Mouse (Mus musculus) neural tube, embryonic 11.5 days (tissue): ENCODE results near the gene Pmpca. TPM values are rescaled to one million over a fixed set of nuclear protein-coding genes. Genes with fewer than 3 reads are reported as not detected.

Source experiments
- ATAC-seq: fragments of 200-750 bp; cut with Nextera tagmentation; 2 replicates; pipeline ENCODE4 v1.8.0; 2017; ENCODE audit warnings: moderate number of reproducible peaks, mild to moderate bottlenecking, moderate TSS enrichment, moderate library complexity; ENCODE audit not compliant: insufficient read depth, low FRiP score, low TSS enrichment
- DNase-seq: peaks from one replicate; pipeline ENCODE4 v3.0.0-alpha.2; 2015; ENCODE audit warnings: low spot score
- H3K27ac ChIP-seq: fragments of 300-500 bp; sonication (generic); 2 replicates; pipeline ENCODE4 v1.5.1; 2014; ENCODE audit warnings: low read depth, mild to moderate bottlenecking, low read length
- H3K27me3 ChIP-seq: fragments of 300-500 bp; sonication (generic); 2 replicates; pipeline ENCODE4 v1.6.1; 2014; ENCODE audit warnings: mild to moderate bottlenecking, low read length, mixed read lengths; ENCODE audit not compliant: control insufficient read depth, insufficient read depth
- H3K36me3 ChIP-seq: fragments of 300-500 bp; sonication (generic); 2 replicates; pipeline ENCODE4 v1.6.1; 2014; ENCODE audit warnings: mild to moderate bottlenecking, low read length, moderate library complexity, mixed read lengths; ENCODE audit not compliant: control insufficient read depth, insufficient read depth
- H3K4me1 ChIP-seq: fragments of 300-500 bp; sonication (generic); 2 replicates; pipeline ENCODE4 v1.6.1; 2014; ENCODE audit warnings: low read length, mixed read lengths; ENCODE audit not compliant: control insufficient read depth, insufficient read depth
- H3K4me2 ChIP-seq: fragments of 300-500 bp; sonication (generic); 2 replicates; pipeline ENCODE4 v1.6.1; 2014; ENCODE audit warnings: low read depth, mild to moderate bottlenecking, moderate library complexity
- H3K4me3 ChIP-seq: fragments of 300-500 bp; sonication (generic); 2 replicates; pipeline ENCODE4 v1.5.1; 2014; ENCODE audit warnings: low read depth, low read length
- H3K9ac ChIP-seq: fragments of 300-500 bp; sonication (generic); 2 replicates; pipeline ENCODE4 v1.6.1; 2014; ENCODE audit warnings: mild to moderate bottlenecking, low read length
- H3K9me3 ChIP-seq: fragments of 300-500 bp; sonication (generic); 2 replicates; pipeline ENCODE4 v1.6.1; 2016; ENCODE audit warnings: low read length; ENCODE audit not compliant: control insufficient read depth
- WGBS: fragments of 180-500 bp; shearing (Covaris S2); extraction: QIAGEN DNeasy Blood & Tissue Kit; methylation state at CpG from one replicate; pipeline ENCODE4 v1.1.7; 2014; 5-methylcytosine and 5-hydroxymethylcytosine counted together
- polyA plus RNA-seq: library from polyadenylated mRNA; unstranded; fragments of >200 nt; fragmentation: Nextera tagmentation; extraction: Ambion mirVana; gene quantifications from 2 replicates; pipeline ENCODE4 v1.2.1, GENCODE M21; 2014

Gene Pmpca
- polyA plus RNA-seq, 1 experiment from 2014 or later = 117 TPM

GRCm38 (mm10) chr2:26388682-26389153 lies 421 bp upstream of the Pmpca start:
- ATAC-seq (peak; percentile 60; the same call in 1 of the 2 replicates), DNase-seq (peak; percentile 31)
- Histone ChIP-seq H3K27ac (peak overlapping the region; percentile 62), H3K9me3 (no peaks in the 10 kb centered on the region), H3K9ac (peak overlapping the region; percentile 92), H3K4me2 (peak overlapping the region; percentile 99), H3K36me3 (peaks cover 38% of the 10 kb centered on the region), H3K4me1 (peaks cover 10% of the 10 kb centered on the region; the same call in 1 of the 2 replicates), H3K27me3 (no peaks in the 10 kb centered on the region), H3K4me3 (peak overlapping the region; percentile 93)
- under 1% methylated on average over 45 of the region's 45 CpGs for WGBS

- Histone ChIP-seq H3K9me3 (no peaks in the 10 kb centered on the region), H3K27ac (no peak overlapping the region), H3K27me3 (no peaks in the 10 kb centered on the region), H3K4me1 (peaks cover 10% of the 10 kb centered on the region; the same call in 1 of the 2 replicates), H3K4me3 (no peak overlapping the region), H3K4me2 (no peak overlapping the region), H3K36me3 (peaks cover 43% of the 10 kb centered on the region), H3K9ac (no peak overlapping the region)
- WGBS = 78% methylated on average over 3 of the region's 3 CpGs
- ATAC-seq = no peak
- DNase-seq = no peak
Measured at GRCm38 (mm10) chr2:26390954-26391353, 1.8 kb downstream of the Pmpca start.

DNA sequence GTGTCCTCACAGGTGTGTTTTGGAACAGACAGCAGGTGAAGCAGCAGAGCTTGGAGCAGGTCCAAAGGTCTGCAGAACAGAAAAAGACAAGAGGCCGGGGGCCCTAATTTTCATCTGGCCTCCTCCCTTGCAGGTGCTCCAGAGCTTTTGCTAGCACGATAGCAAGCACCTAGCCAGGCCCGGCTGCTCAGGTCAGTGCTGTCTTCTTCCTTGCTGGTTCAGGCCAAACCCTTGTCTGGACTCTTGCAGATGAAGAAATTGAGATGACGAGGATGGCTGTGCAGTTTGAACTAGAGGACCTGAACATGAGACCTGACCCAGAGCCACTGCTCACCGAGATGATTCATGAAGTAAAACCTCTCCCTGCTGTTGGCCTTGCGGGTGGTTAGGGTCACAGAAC lies 2.5 kb downstream of the Pmpca start:
- Histone ChIP-seq H3K4me3 (no peak overlapping the region), H3K4me1 (peaks cover 10% of the 10 kb centered on the region; the same call in 1 of the 2 replicates), H3K27me3 (no peaks in the 10 kb centered on the region), H3K4me2 (no peak overlapping the region), H3K9ac (no peak overlapping the region), H3K9me3 (no peaks in the 10 kb centered on the region), H3K27ac (no peak overlapping the region), H3K36me3 (peaks cover 47% of the 10 kb centered on the region)
- 91% methylated on average over 6 of the region's 6 CpGs for WGBS
- DNase-seq (no peak), ATAC-seq (no peak)

- no peak for ATAC-seq
- H3K9me3 ChIP-seq = no peaks in the 10 kb centered on the region
Measured at GRCm38 (mm10) chr2:26398978-26399377, 9.8 kb downstream of the Pmpca start.

GRCm38 (mm10) chr2:26399647-26400046 lies 10.5 kb downstream of the Pmpca start:
- no peak for DNase-seq
- H3K9me3 ChIP-seq = no peaks in the 10 kb centered on the region
- no peaks in the 10 kb centered on the region for H3K4me1 ChIP-seq
- H3K36me3 ChIP-seq = peaks cover 35% of the 10 kb centered on the region
- H3K4me3 ChIP-seq = no peak overlapping the region
- no peak overlapping the region for H3K4me2 ChIP-seq
- no peaks in the 10 kb centered on the region for H3K27me3 ChIP-seq
- no peak overlapping the region for H3K9ac ChIP-seq
- 92% methylated on average over 5 of the region's 5 CpGs for WGBS
- H3K27ac ChIP-seq = no peak overlapping the region
- no peak for ATAC-seq

More at GRCm38 (mm10) chr2:26398978-26399377, 9.8 kb downstream of the Pmpca start:
- no peak for DNase-seq
- H3K4me2 ChIP-seq = no peak overlapping the region
- peaks cover 39% of the 10 kb centered on the region for H3K36me3 ChIP-seq
- H3K9ac ChIP-seq = no peak overlapping the region
- WGBS = 90% methylated on average over 8 of the region's 8 CpGs
- H3K4me3 ChIP-seq = no peak overlapping the region
- no peaks in the 10 kb centered on the region for H3K4me1 ChIP-seq
- no peaks in the 10 kb centered on the region for H3K27me3 ChIP-seq
- H3K27ac ChIP-seq = no peak overlapping the region

- H3K27ac ChIP-seq = no peak overlapping the region
- H3K27me3 ChIP-seq = no peaks in the 10 kb centered on the region
- H3K4me2 ChIP-seq = no peak overlapping the region
- no peaks in the 10 kb centered on the region for H3K9me3 ChIP-seq
- H3K4me3 ChIP-seq = no peak overlapping the region
- DNase-seq (no peak), ATAC-seq (no peak)
- H3K9ac ChIP-seq = no peak overlapping the region
- peaks cover 30% of the 10 kb centered on the region for H3K36me3 ChIP-seq
- WGBS = 90% methylated on average over 5 of the region's 5 CpGs
- H3K4me1 ChIP-seq = peaks cover under 1% of the 10 kb centered on the region; the same call in 1 of the 2 replicates
Measured at GRCm38 (mm10) chr2:26400296-26400695, 11.2 kb downstream of the Pmpca start.

DNA sequence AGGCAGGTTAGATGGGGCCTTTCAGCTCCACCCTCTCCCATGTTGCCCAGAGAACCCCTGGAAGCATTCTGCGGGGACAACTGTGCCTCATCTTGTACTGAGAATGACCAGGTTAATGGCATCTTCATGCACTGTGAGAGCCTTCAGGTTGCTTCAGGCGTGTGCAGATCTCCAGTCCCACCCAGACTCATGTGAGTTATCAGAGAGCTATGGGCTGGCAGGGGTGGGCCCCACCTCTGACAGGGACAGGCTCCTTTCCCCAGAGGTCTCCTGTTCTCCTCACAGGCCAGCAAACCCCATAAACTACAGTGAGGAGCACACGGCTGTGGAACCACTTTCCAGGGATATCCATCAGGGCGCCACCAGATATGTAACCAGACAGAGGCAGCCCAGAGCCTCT lies 11.9 kb downstream of the Pmpca start:
- Histone ChIP-seq H3K4me2 (no peak overlapping the region), H3K27ac (no peak overlapping the region), H3K9me3 (no peaks in the 10 kb centered on the region), H3K36me3 (peaks cover 24% of the 10 kb centered on the region), H3K4me1 (peaks cover 4% of the 10 kb centered on the region; the same call in 1 of the 2 replicates), H3K4me3 (no peak overlapping the region), H3K27me3 (no peaks in the 10 kb centered on the region), H3K9ac (no peak overlapping the region)
- DNase-seq (no peak), ATAC-seq (no peak)
- 88% methylated on average over 4 of the region's 4 CpGs for WGBS

DNA sequence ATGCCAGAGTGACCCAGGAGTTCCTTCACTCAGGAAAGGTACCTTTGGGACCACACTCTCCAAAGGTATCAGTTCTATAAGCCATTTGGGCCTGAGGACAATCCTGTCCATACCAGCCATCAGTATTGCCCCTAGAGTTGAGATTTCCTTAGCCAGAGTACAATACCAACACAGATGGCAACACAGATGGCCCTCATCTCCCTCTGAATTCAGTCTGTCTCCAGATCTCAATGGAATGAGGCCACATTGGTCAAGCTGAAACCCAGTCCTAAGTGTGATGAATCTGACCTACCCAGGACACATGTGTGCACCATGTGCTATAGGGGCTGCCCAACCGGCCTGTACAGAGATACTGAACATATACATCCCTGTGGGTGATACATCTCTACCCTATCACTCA lies 13.1 kb downstream of the Pmpca start:
- H3K36me3 ChIP-seq = peaks cover 18% of the 10 kb centered on the region
- DNase-seq (no peak), ATAC-seq (no peak)
- H3K4me3 ChIP-seq = no peak overlapping the region
- H3K4me1 ChIP-seq = peaks cover 4% of the 10 kb centered on the region; the same call in 1 of the 2 replicates
- 86% methylated on average over 1 of the region's 1 CpGs for WGBS
- H3K4me2 ChIP-seq = no peak overlapping the region
- no peaks in the 10 kb centered on the region for H3K27me3 ChIP-seq
- H3K27ac ChIP-seq = no peak overlapping the region
- H3K9me3 ChIP-seq = no peaks in the 10 kb centered on the region
- H3K9ac ChIP-seq = no peak overlapping the region

GRCm38 (mm10) chr2:26403306-26403705 lies 14.2 kb downstream of the Pmpca start:
- Histone ChIP-seq H3K27me3 (no peaks in the 10 kb centered on the region), H3K4me3 (no peak overlapping the region), H3K9me3 (no peaks in the 10 kb centered on the region), H3K27ac (no peak overlapping the region), H3K4me2 (no peak overlapping the region), H3K4me1 (peaks cover 12% of the 10 kb centered on the region), H3K9ac (no peak overlapping the region), H3K36me3 (peaks cover 13% of the 10 kb centered on the region)
- ATAC-seq (no peak), DNase-seq (no peak)
- 80% methylated on average over 8 of the region's 8 CpGs for WGBS
